Mouse (Mus musculus) erythroblast, embryonic 14.5 days (primary cell): ENCODE measurements around the gene Tmem131. TPM values are rescaled to one million over a fixed set of nuclear protein-coding genes. Genes with fewer than 3 reads are reported as not detected.

ENCODE experiments used
- H3K27me3 ChIP-seq: 2 replicates; pipeline ENCODE4 v1.6.1; 2012; ENCODE audit warnings: inconsistent platforms; ENCODE audit not compliant: control insufficient read depth
- H3K36me3 ChIP-seq: 2 replicates; pipeline ENCODE4 v1.6.1; 2012; ENCODE audit warnings: mild to moderate bottlenecking, inconsistent platforms; ENCODE audit not compliant: control insufficient read depth
- H3K4me1 ChIP-seq: 2 replicates; pipeline ENCODE4 v1.6.1; 2012; ENCODE audit warnings: inconsistent platforms; ENCODE audit not compliant: control insufficient read depth
- H3K4me3 ChIP-seq: replicated peaks from 2 replicates; pipeline ENCODE3; 2012; ENCODE audit warnings: moderate library complexity, mild to moderate bottlenecking, inconsistent platforms
- H3K9me3 ChIP-seq: 2 replicates; pipeline ENCODE4 v1.6.1; 2012; ENCODE audit warnings: low read length, inconsistent platforms, mixed read lengths; ENCODE audit not compliant: control insufficient read depth
- GATA1 ChIP-seq: IDR thresholded peaks from 2 replicates; pipeline ENCODE4 v1.6.1; 2012; ENCODE audit warnings: low read length, inconsistent platforms, mixed read lengths
- TAL1 ChIP-seq: IDR thresholded peaks from 3 replicates; pipeline ENCODE4 v1.6.1; 2012; ENCODE audit warnings: low read length, inconsistent platforms, mixed read lengths
- polyA plus RNA-seq: library from polyadenylated mRNA; stranded (reverse); fragments of >175 nt; gene quantifications from 2 replicates; pipeline ENCODE4 v1.2.3, GENCODE M21; 2012

The Tmem131 gene
- polyA plus RNA-seq, 1 experiment, result 7.8 TPM

DNA sequence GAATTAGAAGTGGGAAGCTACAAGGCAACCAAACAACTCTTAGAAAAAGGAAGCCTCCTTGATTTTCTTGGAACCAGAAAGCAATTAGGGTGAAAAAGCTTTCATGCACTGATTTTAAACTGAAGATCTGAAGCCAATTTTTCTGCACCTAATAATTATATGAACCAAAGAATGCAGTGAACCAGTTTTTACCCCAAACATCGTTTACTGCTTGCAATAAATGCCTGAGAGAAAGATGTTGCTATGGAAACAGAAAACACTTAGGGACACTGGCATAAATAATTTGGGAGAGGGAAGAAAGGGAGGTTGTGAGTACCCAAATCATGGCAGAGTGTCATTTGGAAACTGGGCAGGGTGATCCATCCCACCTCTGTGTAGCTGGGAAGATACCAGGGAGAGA is 82.6 kb downstream of the Tmem131 start:
- TF ChIP-seq TAL1, result no peak
- no peak for TF ChIP-seq GATA1
- Histone ChIP-seq H3K9me3 (no peaks in the 10 kb centered on the region), H3K27me3 (no peaks in the 10 kb centered on the region), H3K36me3 (peaks cover 78% of the 10 kb centered on the region), H3K4me1 (peaks cover 6% of the 10 kb centered on the region), H3K4me3 (no peak overlapping the region)

DNA sequence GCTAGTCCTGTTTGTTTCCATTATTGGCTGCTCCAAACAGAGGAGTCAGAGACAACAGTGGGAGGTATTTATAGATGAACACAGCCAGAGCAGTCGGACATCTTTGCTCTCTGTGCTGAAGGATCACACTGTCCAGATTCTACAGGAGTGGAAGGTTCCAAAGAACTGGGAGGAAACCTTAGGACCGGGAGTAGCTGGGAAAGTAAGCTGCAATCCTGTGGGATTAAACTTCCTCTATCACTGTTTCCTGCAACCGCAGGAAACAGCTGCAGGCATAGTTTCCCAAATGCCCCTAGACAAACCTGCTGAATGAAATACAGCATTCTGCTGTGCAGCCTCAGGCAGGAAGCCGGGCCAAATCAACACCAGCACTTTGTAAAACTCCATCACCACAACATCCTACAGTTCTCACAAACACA is 83.0 kb downstream of the Tmem131 start:
- TF ChIP-seq GATA1 (no peak), TAL1 (no peak)
- H3K4me3 ChIP-seq, result no peak overlapping the region
- peaks cover 80% of the 10 kb centered on the region for H3K36me3 ChIP-seq
- H3K9me3 ChIP-seq, result no peaks in the 10 kb centered on the region
- H3K27me3 ChIP-seq, result no peaks in the 10 kb centered on the region
- peaks cover 6% of the 10 kb centered on the region for H3K4me1 ChIP-seq

DNA sequence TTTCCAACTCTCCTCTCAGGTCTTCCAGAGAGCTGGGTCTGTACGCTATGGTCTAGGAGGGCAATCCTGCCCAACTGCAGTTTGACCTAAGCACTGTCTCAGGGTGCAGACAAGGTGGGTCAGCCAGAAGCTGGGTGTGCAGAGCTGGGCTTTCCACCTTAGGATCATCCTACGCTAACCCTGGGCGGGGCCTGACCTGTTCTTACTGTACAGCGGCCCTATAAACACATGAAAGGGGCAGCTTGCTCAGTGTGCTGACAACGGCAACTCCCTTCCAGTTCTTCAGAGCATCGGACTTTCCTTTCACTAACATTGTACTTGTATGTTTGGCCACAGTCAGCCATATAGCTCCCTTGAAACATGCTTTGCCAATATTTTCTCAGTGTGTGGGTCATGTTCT is 86.4 kb downstream of the Tmem131 start:
- H3K36me3 ChIP-seq, result peaks cover 82% of the 10 kb centered on the region
- peaks cover 6% of the 10 kb centered on the region for H3K4me1 ChIP-seq
- TF ChIP-seq TAL1, result no peak
- no peak for TF ChIP-seq GATA1

DNA sequence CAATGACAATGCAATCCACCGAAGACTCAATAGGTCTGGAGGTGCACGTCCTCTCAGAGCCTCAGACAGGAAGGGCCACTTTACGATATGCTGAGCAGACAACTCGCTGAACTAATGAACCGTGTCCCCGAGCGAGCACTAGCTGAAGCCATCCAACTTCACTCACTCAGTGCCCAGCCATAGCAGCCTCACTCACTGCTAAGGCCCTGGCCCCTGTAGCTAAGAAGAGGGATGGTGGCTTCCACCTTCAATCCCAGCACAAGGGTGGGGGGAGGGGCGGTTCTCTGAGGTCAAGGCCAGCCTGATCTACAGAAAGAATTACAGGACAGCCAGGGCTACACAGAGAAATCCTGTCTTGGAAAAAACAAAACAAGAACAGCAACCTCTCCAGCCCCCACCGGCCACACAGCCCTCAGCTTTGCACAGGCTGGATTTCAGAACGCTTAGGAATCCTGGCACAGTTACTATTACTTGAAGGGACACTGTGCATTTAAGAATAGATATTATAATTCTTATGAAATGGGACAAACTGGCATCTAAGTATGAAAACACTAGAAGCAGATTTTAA is 89.2 kb downstream of the Tmem131 start:
- no peaks in the 10 kb centered on the region for H3K27me3 ChIP-seq
- no peak for TF ChIP-seq TAL1
- no peak for TF ChIP-seq GATA1
- no peaks in the 10 kb centered on the region; the same call in 1 of the 2 replicates for H3K4me1 ChIP-seq
- no peaks in the 10 kb centered on the region for H3K9me3 ChIP-seq
- H3K36me3 ChIP-seq, result peaks cover 79% of the 10 kb centered on the region
- H3K4me3 ChIP-seq, result no peak overlapping the region

More for the DNA sequence above, 86.4 kb downstream of the Tmem131 start:
- H3K27me3 ChIP-seq, result no peaks in the 10 kb centered on the region
- H3K9me3 ChIP-seq, result no peaks in the 10 kb centered on the region
- H3K4me3 ChIP-seq, result no peak overlapping the region

DNA sequence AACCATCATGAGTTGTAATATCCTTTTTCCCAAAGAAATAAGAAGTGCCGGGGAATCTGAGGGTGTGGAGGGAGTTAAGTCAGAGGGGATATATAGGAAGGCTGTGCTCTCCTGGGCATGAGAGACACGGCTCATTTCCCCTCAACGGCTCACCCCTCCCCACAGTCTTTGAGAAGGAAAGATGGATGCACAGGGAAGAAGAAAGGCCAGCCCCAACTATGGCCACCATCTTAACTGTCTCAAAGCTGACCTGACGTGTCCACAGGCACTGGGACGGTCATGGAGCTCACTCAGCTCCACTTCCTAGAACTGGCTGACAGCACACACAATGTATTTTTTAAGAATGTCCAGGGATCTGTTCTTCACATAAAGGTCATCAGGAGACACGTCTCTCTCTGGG is 91.4 kb downstream of the Tmem131 start:
- H3K27me3 ChIP-seq, result no peaks in the 10 kb centered on the region
- H3K4me1 ChIP-seq, result no peaks in the 10 kb centered on the region; the same call in 1 of the 2 replicates
- H3K9me3 ChIP-seq, result no peaks in the 10 kb centered on the region
- peaks cover 73% of the 10 kb centered on the region for H3K36me3 ChIP-seq
- H3K4me3 ChIP-seq, result no peak overlapping the region
- no peak for TF ChIP-seq GATA1

DNA sequence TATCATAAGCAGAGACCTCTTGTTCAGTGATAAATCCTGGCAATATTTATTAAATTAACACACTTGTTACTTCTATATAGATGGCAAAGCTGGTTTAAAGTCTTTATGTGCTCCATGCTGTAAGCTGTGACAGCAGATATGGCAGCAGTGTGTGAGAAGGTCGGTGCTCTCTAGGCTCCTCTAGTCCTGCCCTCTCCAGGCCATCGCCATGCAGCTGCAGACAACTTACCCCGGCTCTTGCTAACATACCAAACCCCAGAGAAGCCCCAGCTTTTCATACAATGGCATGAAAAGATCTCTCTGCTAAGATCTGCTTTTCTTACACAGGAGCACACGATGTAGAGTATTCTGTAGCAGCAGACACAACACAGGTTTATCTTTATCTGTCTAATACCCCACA is 92.1 kb downstream of the Tmem131 start:
- H3K36me3 ChIP-seq, result peaks cover 75% of the 10 kb centered on the region
- TF ChIP-seq TAL1, result no peak
- TF ChIP-seq GATA1, result no peak
- no peaks in the 10 kb centered on the region for H3K27me3 ChIP-seq
- no peak overlapping the region for H3K4me3 ChIP-seq
- no peaks in the 10 kb centered on the region for H3K9me3 ChIP-seq
- H3K4me1 ChIP-seq, result no peaks in the 10 kb centered on the region; the same call in 1 of the 2 replicates

DNA sequence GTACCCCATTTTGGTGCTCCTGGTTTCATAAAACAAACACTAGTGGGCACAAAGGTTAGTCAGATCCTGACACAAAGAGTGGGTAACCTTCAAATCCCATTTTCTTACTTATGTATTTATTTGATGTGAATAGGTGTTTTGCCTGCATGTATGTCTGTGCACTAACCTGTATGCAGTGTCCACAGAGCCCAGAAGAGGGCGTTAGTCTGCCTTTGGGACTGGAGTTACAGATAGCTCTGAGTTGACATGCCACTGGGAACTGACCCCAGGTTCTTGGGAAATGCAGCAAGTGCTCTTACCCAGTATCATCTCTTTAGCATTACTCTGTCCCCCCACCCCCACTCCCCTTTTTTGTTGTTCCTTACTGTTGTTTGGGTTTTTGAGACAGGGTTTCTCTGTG is 95.4 kb downstream of the Tmem131 start:
- Histone ChIP-seq H3K27me3 (no peaks in the 10 kb centered on the region), H3K4me3 (no peak overlapping the region), H3K4me1 (peaks cover 11% of the 10 kb centered on the region), H3K9me3 (no peaks in the 10 kb centered on the region), H3K36me3 (peaks cover 77% of the 10 kb centered on the region)
- TF ChIP-seq GATA1 (no peak), TAL1 (no peak)

DNA sequence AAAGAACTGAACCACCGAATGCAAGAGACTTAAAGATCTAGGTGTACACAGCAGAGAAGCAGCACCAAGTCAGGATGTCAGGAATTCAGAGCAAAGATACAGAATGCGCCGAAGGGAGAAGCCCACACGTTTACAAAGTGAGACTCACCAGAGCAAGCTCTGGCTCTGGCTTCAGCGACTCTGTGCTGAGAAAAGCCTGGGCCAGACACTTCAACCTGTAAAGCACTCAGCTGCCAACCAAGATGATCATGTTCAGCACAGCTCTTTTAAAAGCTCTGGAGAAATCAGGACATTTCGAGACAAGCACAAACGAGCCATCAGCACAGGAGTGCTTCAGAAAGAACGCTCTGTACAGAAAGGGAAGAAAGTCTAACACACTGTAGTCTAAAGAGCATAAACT is 96.2 kb downstream of the Tmem131 start:
- Histone ChIP-seq H3K4me1 (peaks cover 11% of the 10 kb centered on the region), H3K9me3 (no peaks in the 10 kb centered on the region), H3K36me3 (peaks cover 71% of the 10 kb centered on the region), H3K27me3 (no peaks in the 10 kb centered on the region), H3K4me3 (no peak overlapping the region)
- no peak for TF ChIP-seq GATA1
- TF ChIP-seq TAL1, result no peak

DNA sequence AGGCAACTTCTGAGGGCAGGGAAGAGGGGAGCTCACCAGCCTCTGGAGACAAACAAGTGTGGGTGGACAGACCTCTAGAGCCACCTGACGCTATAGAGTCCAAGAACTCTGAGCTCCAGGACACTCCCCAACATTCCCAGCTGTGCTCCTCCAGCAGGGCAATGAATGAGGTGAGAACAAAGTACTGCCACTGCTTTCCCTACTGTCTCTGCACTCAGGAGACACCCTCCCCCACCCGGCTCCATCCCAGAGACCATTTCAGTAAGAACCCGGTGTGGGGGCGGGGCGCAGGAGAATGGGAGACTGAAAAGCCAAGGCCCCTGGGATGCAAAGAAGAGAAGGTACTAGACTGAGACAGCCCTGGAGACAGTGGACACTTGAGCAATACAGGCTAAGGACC is 98.4 kb downstream of the Tmem131 start:
- H3K4me1 ChIP-seq, result peaks cover 21% of the 10 kb centered on the region
- no peak overlapping the region for H3K4me3 ChIP-seq
- H3K36me3 ChIP-seq, result peaks cover 76% of the 10 kb centered on the region
- H3K9me3 ChIP-seq, result no peaks in the 10 kb centered on the region
- TF ChIP-seq TAL1, result no peak
- TF ChIP-seq GATA1, result no peak
- H3K27me3 ChIP-seq, result no peaks in the 10 kb centered on the region

DNA sequence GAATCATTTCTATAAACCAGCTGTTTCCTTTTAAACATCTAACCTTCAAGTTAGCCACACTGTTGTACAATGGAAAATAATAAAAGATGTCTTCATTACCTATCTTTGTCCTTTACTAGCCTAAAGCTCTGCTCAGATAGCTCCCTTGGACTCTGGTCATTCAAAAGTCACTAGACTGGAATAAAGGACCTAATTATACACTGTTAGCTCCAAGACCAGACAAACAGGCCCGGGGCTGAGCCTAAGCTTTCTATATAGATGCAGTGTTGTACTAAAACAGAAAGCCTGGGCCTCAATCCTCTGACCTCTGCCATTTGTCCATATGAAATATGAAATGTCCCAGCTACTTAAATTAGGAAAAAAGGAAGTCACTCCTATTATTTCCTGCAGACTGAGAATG is 101.7 kb downstream of the Tmem131 start:
- Histone ChIP-seq H3K9me3 (no peaks in the 10 kb centered on the region), H3K4me3 (no peak overlapping the region), H3K4me1 (peaks cover 21% of the 10 kb centered on the region), H3K27me3 (no peaks in the 10 kb centered on the region), H3K36me3 (peaks cover 91% of the 10 kb centered on the region)
- TF ChIP-seq TAL1, result no peak
- TF ChIP-seq GATA1, result no peak
